Mouse (Mus musculus): ENCODE results near the gene Sbds. TPM values are rescaled to one million over a fixed set of nuclear protein-coding genes. Genes with fewer than 3 reads are reported as not detected.
"Not testable (repeated sequence)": the region's sequence is repeated elsewhere in the genome, so short reads cannot be mapped to it uniquely, and the experiment has no call there.

Sbds gene
- polyA plus RNA-seq, 1 experiment from 2014 or later, result 60.0 TPM

GRCm38 (mm10) chr5:130278011-130278472, 22.7 kb upstream of the Sbds start:
- ATAC-seq (replicated peaks), result no peak
- Histone ChIP-seq H3K4me3 (no peak overlapping the region), H3K4me1 (no peaks in the 10 kb centered on the region), H3K36me3 (peaks cover 61% of the 10 kb centered on the region), H3K4me2 (replicated peaks) (no peak overlapping the region), H3K27ac (replicated peaks) (no peak overlapping the region), H3K9ac (replicated peaks) (no peak overlapping the region), H3K27me3 (no peaks in the 10 kb centered on the region), H3K9me3 (no peaks in the 10 kb centered on the region)
- 83% methylated on average over 7 of the region's 7 CpGs for WGBS

- WGBS, result 47% methylated on average over 4 of the region's 4 CpGs
- Histone ChIP-seq H3K9ac (replicated peaks) (no peak overlapping the region), H3K4me1 (no peaks in the 10 kb centered on the region), H3K27ac (replicated peaks) (no peak overlapping the region), H3K36me3 (peaks cover 52% of the 10 kb centered on the region), H3K9me3 (no peaks in the 10 kb centered on the region), H3K4me2 (replicated peaks) (no peak overlapping the region), H3K4me3 (no peak overlapping the region), H3K27me3 (no peaks in the 10 kb centered on the region)
- no peak for ATAC-seq (replicated peaks)
Observed at GRCm38 (mm10) chr5:130275509-130275908, 20.2 kb upstream of the Sbds start.

GRCm38 (mm10) chr5:130273046-130273445, 17.7 kb upstream of the Sbds start:
- Histone ChIP-seq H3K27me3 (no peaks in the 10 kb centered on the region), H3K27ac (replicated peaks) (no peak overlapping the region), H3K4me2 (replicated peaks) (no peak overlapping the region), H3K4me1 (no peaks in the 10 kb centered on the region), H3K9me3 (no peaks in the 10 kb centered on the region), H3K4me3 (no peak overlapping the region), H3K36me3 (peaks cover 45% of the 10 kb centered on the region), H3K9ac (replicated peaks) (no peak overlapping the region)
- 93% methylated on average over 6 of the region's 6 CpGs for WGBS
- ATAC-seq (replicated peaks), result no peak

GRCm38 (mm10) chr5:130272344-130272743, 17.0 kb upstream of the Sbds start:
- Histone ChIP-seq H3K4me3 (no peak overlapping the region), H3K9me3 (no peaks in the 10 kb centered on the region), H3K9ac (replicated peaks) (no peak overlapping the region), H3K27ac (replicated peaks) (no peak overlapping the region), H3K4me2 (replicated peaks) (no peak overlapping the region), H3K4me1 (no peaks in the 10 kb centered on the region), H3K36me3 (peaks cover 45% of the 10 kb centered on the region; the same call in 1 of the 2 replicates), H3K27me3 (no peaks in the 10 kb centered on the region)
- WGBS, result 92% methylated on average over 1 of the region's 1 CpGs
- no peak for ATAC-seq (replicated peaks)

- Histone ChIP-seq H3K4me1 (no peaks in the 10 kb centered on the region), H3K36me3 (peaks cover 35% of the 10 kb centered on the region; the same call in 1 of the 2 replicates), H3K4me3 (no peak overlapping the region), H3K9me3 (no peaks in the 10 kb centered on the region), H3K4me2 (replicated peaks) (no peak overlapping the region), H3K27me3 (no peaks in the 10 kb centered on the region), H3K9ac (replicated peaks) (no peak overlapping the region), H3K27ac (replicated peaks) (no peak overlapping the region)
- no peak for ATAC-seq (replicated peaks)
- 85% methylated on average over 11 of the region's 11 CpGs for WGBS
Observed at GRCm38 (mm10) chr5:130268976-130269375, 13.6 kb upstream of the Sbds start.

GRCm38 (mm10) chr5:130267316-130267715, 12.0 kb upstream of the Sbds start:
- WGBS, result 92% methylated on average over 1 of the region's 1 CpGs
- Histone ChIP-seq H3K4me2 (replicated peaks) (no peak overlapping the region), H3K27me3 (no peaks in the 10 kb centered on the region), H3K36me3 (peaks cover 29% of the 10 kb centered on the region; the same call in 1 of the 2 replicates), H3K4me1 (no peaks in the 10 kb centered on the region), H3K9ac (replicated peaks) (no peak overlapping the region), H3K4me3 (no peak overlapping the region), H3K9me3 (no peaks in the 10 kb centered on the region), H3K27ac (replicated peaks) (no peak overlapping the region)
- ATAC-seq (replicated peaks), result no peak

- Histone ChIP-seq H3K9ac (replicated peaks) (no peak overlapping the region), H3K9me3 (no peaks in the 10 kb centered on the region), H3K4me3 (no peak overlapping the region), H3K27me3 (no peaks in the 10 kb centered on the region), H3K4me2 (replicated peaks) (no peak overlapping the region), H3K36me3 (peaks cover 27% of the 10 kb centered on the region; the same call in 1 of the 2 replicates), H3K27ac (replicated peaks) (no peak overlapping the region), H3K4me1 (no peaks in the 10 kb centered on the region)
- ATAC-seq (replicated peaks), result no peak
- WGBS, result 80% methylated on average over 7 of the region's 7 CpGs
Observed at GRCm38 (mm10) chr5:130266651-130267050, 11.3 kb upstream of the Sbds start.

GRCm38 (mm10) chr5:130264433-130265005, 9.2 kb upstream of the Sbds start:
- peaks cover 23% of the 10 kb centered on the region; the same call in 1 of the 2 replicates for H3K36me3 ChIP-seq
- no peaks in the 10 kb centered on the region for H3K9me3 ChIP-seq
- no peaks in the 10 kb centered on the region for H3K27me3 ChIP-seq
- H3K27ac ChIP-seq (replicated peaks), result no peak overlapping the region
- no peak overlapping the region for H3K9ac ChIP-seq (replicated peaks)
- no peak for ATAC-seq (replicated peaks)
- 87% methylated on average over 6 of the region's 6 CpGs for WGBS
- no peak overlapping the region for H3K4me3 ChIP-seq
- no peaks in the 10 kb centered on the region for H3K4me1 ChIP-seq
- no peak overlapping the region for H3K4me2 ChIP-seq (replicated peaks)

- no peaks in the 10 kb centered on the region for H3K9me3 ChIP-seq
- H3K9ac ChIP-seq (replicated peaks), result no peak overlapping the region
- WGBS, result 80% methylated on average over 11 of the region's 11 CpGs
- no peak overlapping the region for H3K4me3 ChIP-seq
- H3K36me3 ChIP-seq, result peaks cover 19% of the 10 kb centered on the region; the same call in 1 of the 2 replicates
- H3K27ac ChIP-seq (replicated peaks), result no peak overlapping the region
- no peak overlapping the region for H3K4me2 ChIP-seq (replicated peaks)
- no peaks in the 10 kb centered on the region for H3K4me1 ChIP-seq
- H3K27me3 ChIP-seq, result no peaks in the 10 kb centered on the region
- no peak for ATAC-seq (replicated peaks)
Observed at GRCm38 (mm10) chr5:130263454-130263853, 8.1 kb upstream of the Sbds start.

GRCm38 (mm10) chr5:130257303-130257702, 2.0 kb upstream of the Sbds start:
- H3K27me3 ChIP-seq, result no peaks in the 10 kb centered on the region
- peak overlapping the region; percentile 93 for H3K9ac ChIP-seq (replicated peaks)
- H3K27ac ChIP-seq (replicated peaks), result peak overlapping the region; percentile 85
- H3K9me3 ChIP-seq, result no peaks in the 10 kb centered on the region
- peaks cover 32% of the 10 kb centered on the region for H3K4me1 ChIP-seq
- H3K36me3 ChIP-seq, result peaks cover 9% of the 10 kb centered on the region; the same call in 1 of the 2 replicates
- ATAC-seq (replicated peaks), result no peak
- peak overlapping the region; percentile 80 for H3K4me2 ChIP-seq (replicated peaks)
- 17% methylated on average over 8 of the region's 8 CpGs for WGBS
- H3K4me3 ChIP-seq, result peak overlapping the region; percentile 84

GRCm38 (mm10) chr5:130256678-130257271, 1.4 kb upstream of the Sbds start:
- under 1% methylated on average over 24 of the region's 25 CpGs for WGBS

GRCm38 (mm10) chr5:130255799-130256525, 632 bp upstream of the Sbds start:
- H3K27ac ChIP-seq (replicated peaks), result peak overlapping the region; percentile 89; the same call in 1 of the 2 replicates
- H3K4me1 ChIP-seq, result peaks cover 32% of the 10 kb centered on the region
- ATAC-seq (replicated peaks), result peak; percentile 1; the same call in 1 of the 2 replicates
- 32% methylated on average over 20 of the region's 20 CpGs for WGBS
- H3K9me3 ChIP-seq; H3K9ac ChIP-seq (replicated peaks); H3K27me3 ChIP-seq: not testable (repeated sequence)
- H3K36me3 ChIP-seq, result peaks cover 22% of the 10 kb centered on the region; the same call in 1 of the 2 replicates
- peak overlapping the region; percentile 88 for H3K4me3 ChIP-seq
- peak overlapping the region; percentile 80 for H3K4me2 ChIP-seq (replicated peaks)

More at GRCm38 (mm10) chr5:130256678-130257271, 1.4 kb upstream of the Sbds start:
- H3K4me3 ChIP-seq, result peak overlapping the region; percentile 84
- peak overlapping the region; percentile 85 for H3K27ac ChIP-seq (replicated peaks)
- peak overlapping the region; percentile 80 for H3K4me2 ChIP-seq (replicated peaks)
- H3K9ac ChIP-seq (replicated peaks), result peak overlapping the region; percentile 93
- peaks cover 14% of the 10 kb centered on the region; the same call in 1 of the 2 replicates for H3K36me3 ChIP-seq
- no peaks in the 10 kb centered on the region for H3K9me3 ChIP-seq
- peak; percentile 96 for ATAC-seq (replicated peaks)
- H3K4me1 ChIP-seq, result peaks cover 32% of the 10 kb centered on the region
- no peaks in the 10 kb centered on the region for H3K27me3 ChIP-seq

Data from forebrain, embryonic 15.5 days (tissue).